Mouse (Mus musculus) limb, embryonic 14.5 days (tissue): ENCODE data around the gene Lysmd2. TPM values are rescaled to one million over a fixed set of nuclear protein-coding genes. Genes with fewer than 3 reads are reported as not detected.

Experiments used
- ATAC-seq: fragments of 200-750 bp; cut with Nextera tagmentation; 2 replicates; pipeline ENCODE4 v1.8.0; 2017; ENCODE audit warnings: low read depth, moderate number of reproducible peaks, moderate TSS enrichment; ENCODE audit not compliant: low FRiP score
- DNase-seq: peaks from one replicate; pipeline ENCODE4 v3.0.0-alpha.2; 2015; ENCODE audit warnings: low spot score
- H3K27ac ChIP-seq: fragments of 300-500 bp; sonication (generic); replicated peaks from 2 replicates; pipeline ENCODE4 v1.5.1; 2014; ENCODE audit warnings: low read depth, mild to moderate bottlenecking, low read length, moderate library complexity, mixed read lengths
- H3K27me3 ChIP-seq: fragments of 300-500 bp; sonication (generic); 2 replicates; pipeline ENCODE4 v1.6.1; 2014; ENCODE audit warnings: low read length, mixed read lengths; ENCODE audit not compliant: control insufficient read depth, insufficient read depth
- H3K36me3 ChIP-seq: fragments of 300-500 bp; sonication (generic); 2 replicates; pipeline ENCODE4 v1.6.1; 2014; ENCODE audit warnings: mild to moderate bottlenecking, low read length, moderate library complexity, mixed read lengths; ENCODE audit not compliant: control insufficient read depth, insufficient read depth
- H3K4me1 ChIP-seq: fragments of 300-500 bp; sonication (generic); 2 replicates; pipeline ENCODE4 v1.6.1; 2014; ENCODE audit warnings: antibody characterized with exemption, low read length, mixed read lengths; ENCODE audit not compliant: control insufficient read depth, insufficient read depth
- H3K4me2 ChIP-seq: fragments of 300-500 bp; sonication (generic); replicated peaks from 2 replicates; pipeline ENCODE4 v1.6.1; 2014; ENCODE audit warnings: low read depth, mild to moderate bottlenecking, low read length, moderate library complexity; ENCODE audit not compliant: severe bottlenecking
- H3K4me3 ChIP-seq: fragments of 300-500 bp; sonication (generic); replicated peaks from 2 replicates; pipeline ENCODE4 v1.5.1; 2014; ENCODE audit warnings: low read length
- H3K9ac ChIP-seq: fragments of 300-500 bp; sonication (generic); 2 replicates; pipeline ENCODE4 v1.6.1; 2014; ENCODE audit warnings: mild to moderate bottlenecking, low read depth, low read length, moderate library complexity; ENCODE audit not compliant: severe bottlenecking
- H3K9me3 ChIP-seq: fragments of 300-500 bp; sonication (generic); 2 replicates; pipeline ENCODE4 v1.6.1; 2016; ENCODE audit warnings: low read length; ENCODE audit not compliant: control insufficient read depth
- POLR2A ChIP-seq: fragments of 200-500 bp; IDR thresholded peaks from 2 replicates; pipeline ENCODE4 v1.8.0; 2012; ENCODE audit warnings: inconsistent platforms, mild to moderate bottlenecking, moderate library complexity, borderline replicate concordance; ENCODE audit not compliant: insufficient read depth, insufficient read length; ENCODE audit errors: extremely low read depth
- WGBS: fragments of 180-500 bp; shearing (Covaris S2); extraction: QIAGEN DNeasy Blood & Tissue Kit; methylation state at CpG from one replicate; pipeline ENCODE4 v1.1.7; 2014; 5-methylcytosine and 5-hydroxymethylcytosine counted together
- polyA plus RNA-seq, 2 experiments: library from polyadenylated mRNA; depleted of rRNA in 1 of 2; stranded (reverse) in 1 of 2; unstranded in 1 of 2; fragments of >200 nt; fragmentation: Nextera tagmentation in 1 of 2; extraction: Ambion mirVana in 1 of 2; gene quantifications; 2 replicates each; pipeline versions ENCODE4 v1.2.1 to v1.2.3; 2012 to 2014

Gene Lysmd2
- polyA plus RNA-seq, 2 experiments: 32.8 to 54.3 TPM

- no peak for TF ChIP-seq POLR2A
- Histone ChIP-seq H3K4me1 (0 out of 2 replicates have a peak, but pooled peaks cover 11% of the 10 kb centered on the region), H3K9me3 (no peaks in the 10 kb centered on the region), H3K4me3 (no peak overlapping the region), H3K27me3 (no peaks in the 10 kb centered on the region), H3K27ac (no peak overlapping the region), H3K9ac (no peak overlapping the region), H3K36me3 (no peaks in the 10 kb centered on the region), H3K4me2 (peak overlapping the region; percentile 11; the same call in 1 of the 2 replicates)
- no peak for ATAC-seq
- 25% methylated on average over 12 of the region's 12 CpGs for WGBS
- DNase-seq: no peak
Measured at GRCm38 (mm10) chr9:75601510-75601909, 24.0 kb upstream of the Lysmd2 start.

- H3K36me3 ChIP-seq: no peaks in the 10 kb centered on the region
- H3K9me3 ChIP-seq: no peaks in the 10 kb centered on the region
- H3K4me2 ChIP-seq: no peak overlapping the region
- no peak for ATAC-seq
- 88% methylated on average over 4 of the region's 4 CpGs for WGBS
- H3K9ac ChIP-seq: no peak overlapping the region
- H3K4me3 ChIP-seq: no peak overlapping the region
- no peak for TF ChIP-seq POLR2A
- H3K27ac ChIP-seq: no peak overlapping the region
- no peaks in the 10 kb centered on the region for H3K4me1 ChIP-seq
- DNase-seq: no peak
- no peaks in the 10 kb centered on the region for H3K27me3 ChIP-seq
Measured at GRCm38 (mm10) chr9:75607496-75607895, 18.0 kb upstream of the Lysmd2 start.

- Histone ChIP-seq H3K27ac (no peak overlapping the region), H3K4me2 (no peak overlapping the region), H3K9ac (no peak overlapping the region), H3K4me1 (no peaks in the 10 kb centered on the region), H3K9me3 (no peaks in the 10 kb centered on the region), H3K36me3 (no peaks in the 10 kb centered on the region), H3K4me3 (no peak overlapping the region), H3K27me3 (no peaks in the 10 kb centered on the region)
- DNase-seq: no peak
- WGBS: 59% methylated on average over 1 of the region's 1 CpGs
- no peak for ATAC-seq
- no peak for TF ChIP-seq POLR2A
Measured at GRCm38 (mm10) chr9:75609505-75609904, 16.0 kb upstream of the Lysmd2 start.

- Histone ChIP-seq H3K27ac (no peak overlapping the region), H3K4me1 (no peaks in the 10 kb centered on the region), H3K27me3 (no peaks in the 10 kb centered on the region), H3K9ac (peak overlapping the region; percentile 71), H3K9me3 (no peaks in the 10 kb centered on the region), H3K4me3 (peak overlapping the region; percentile 77), H3K4me2 (peak overlapping the region; percentile 89), H3K36me3 (no peaks in the 10 kb centered on the region)
- DNase-seq (no peak), ATAC-seq (no peak)
- 18% methylated on average over 16 of the region's 16 CpGs for WGBS
- no peak for TF ChIP-seq POLR2A
Measured at GRCm38 (mm10) chr9:75609965-75610364, 15.6 kb upstream of the Lysmd2 start.

DNA sequence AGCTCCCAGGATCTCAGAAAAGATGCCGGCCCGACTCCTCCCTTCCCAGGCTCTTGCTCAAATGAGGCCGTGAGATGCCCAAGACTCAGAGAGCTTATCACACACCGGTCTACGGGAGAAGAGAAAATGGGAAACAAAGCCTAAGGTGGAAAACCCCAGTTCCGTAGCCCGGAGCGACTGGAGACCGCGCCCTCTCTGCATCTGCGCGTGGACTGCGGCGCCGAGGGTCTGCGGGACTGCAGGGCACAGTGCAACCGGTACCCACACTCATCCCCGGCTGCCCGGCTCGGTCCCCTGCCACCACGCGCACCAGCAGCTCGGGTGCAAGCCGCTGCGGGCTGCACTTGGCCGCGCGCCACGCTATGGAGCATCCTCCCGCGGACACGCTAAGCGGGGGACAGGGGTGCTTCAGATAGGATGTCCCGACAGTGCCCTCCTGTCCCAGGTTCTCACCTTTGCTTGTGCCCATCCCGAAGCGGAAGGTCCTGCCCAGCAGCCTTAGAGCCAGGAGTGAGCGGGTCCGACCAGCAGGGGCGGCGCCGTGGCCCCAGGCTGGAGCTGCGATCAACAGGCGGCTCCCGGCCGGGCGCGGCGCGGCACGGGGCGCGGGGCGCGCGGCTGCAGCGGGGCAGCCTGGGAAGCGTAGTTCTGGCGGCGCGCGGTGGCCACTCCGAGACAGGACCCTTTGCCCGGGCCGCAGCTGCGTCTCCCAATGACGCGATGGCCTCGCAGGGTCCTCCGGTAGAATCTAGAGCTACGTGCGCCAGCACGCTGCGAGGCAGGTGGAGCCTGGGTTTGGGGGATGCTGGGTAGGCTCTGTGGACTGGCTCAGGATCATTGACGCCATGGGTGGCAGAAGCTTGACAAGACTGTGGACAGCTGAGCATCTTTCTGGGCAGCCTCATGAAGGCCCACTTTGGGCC, 14.7 kb upstream of the Lysmd2 start, which contains the start of gene Tmod2:
Gene Tmod2, minus strand, starts transcription at position 755 of the 923 bp plus-strand sequence.
- under 1% methylated on average over 68 of the region's 74 CpGs for WGBS
- Histone ChIP-seq H3K4me1 (no peaks in the 10 kb centered on the region), H3K27me3 (no peaks in the 10 kb centered on the region), H3K36me3 (no peaks in the 10 kb centered on the region), H3K27ac (no peak within 1 kb of the TSS), H3K4me3 (peak within 1 kb of the TSS; percentile 77), H3K9ac (peak within 1 kb of the TSS; percentile 71), H3K4me2 (peak within 1 kb of the TSS; percentile 89), H3K9me3 (no peaks in the 10 kb centered on the region)
- ATAC-seq: peak; percentile 90
- TF ChIP-seq POLR2A: 0 out of 2 replicates have a peak, but pooled peaks have one; percentile 47
- DNase-seq: peak; percentile 62
